ENCODE assay signal across 25 mouse cellular contexts in the genomic region with DNA sequence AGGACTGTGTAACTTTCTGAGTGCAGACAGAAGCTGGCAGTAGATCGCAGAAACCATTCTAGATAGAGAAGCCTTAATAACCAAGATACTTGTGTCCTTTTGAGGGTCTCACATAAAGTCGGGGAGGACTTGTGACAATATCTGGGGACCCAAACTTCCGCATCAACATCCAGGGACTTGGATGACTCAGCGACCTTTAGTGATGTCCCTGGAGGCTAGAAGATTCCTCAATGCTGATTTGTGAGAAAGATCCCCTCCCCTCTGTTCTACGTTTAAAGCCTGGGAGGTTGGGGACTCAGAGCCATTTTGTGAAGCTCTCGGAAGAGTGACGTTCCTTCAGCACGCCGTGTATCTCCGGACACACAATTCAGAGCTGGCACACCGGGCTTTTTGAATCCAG. TPM values are rescaled to one million over a fixed set of nuclear protein-coding genes. Genes with fewer than 3 reads are reported as not detected.
DNase-seq lines count a peak whose midpoint lies in the region; ATAC-seq and TF ChIP-seq lines count a peak whose summit lies in the region.
"Had no signal": no experiment of that assay in that cellular context is flagged by ENCODE, and none has a peak within 500 bp of the region (broad histone marks: within the 10 kb centered on the region; RNA-seq: fewer than 3 reads in every experiment).

A gene (plus strand): TSS at position 301 of the 400 bp plus-strand sequence.

- DNase-seq in testis, postnatal 10 days (ENCODE audit: low spot score): no peak
- DNase-seq in ES-E14 (ENCODE audit: low read depth, low spot score): no peak
- DNase-seq in ovary, postnatal 10 days (ENCODE audit: low spot score): no peak
- DNase-seq: adrenal gland, adult 2 months; adrenal gland, adult 8-10 months; adrenal gland, postnatal 10 days; adrenal gland, postnatal 14 days; adrenal gland, postnatal 25 days; adrenal gland, postnatal 36 days; B cell, adult 2 months; cerebellum, adult 11 months; cerebellum, adult 11-12 months; cerebellum, adult 18-20 months; cerebellum, adult 2 months; cerebellum, adult 8-10 months had no signal

- no peaks in the 10 kb centered on the region for H3K27me3 ChIP-seq in testis, adult 2 months (ENCODE audit: control insufficient read depth, insufficient read depth, low read length)
- no peaks in the 10 kb centered on the region for H3K27me3 ChIP-seq in ES-Bruce4 (ENCODE audit: control insufficient read depth, insufficient read depth, low read length, poor library complexity, severe bottlenecking)
- H3K27me3 ChIP-seq in intestine, postnatal 0 days (replicated peaks; ENCODE audit: control insufficient read depth, insufficient read depth, low read length): no peaks in the 10 kb centered on the region
- H3K27me3 ChIP-seq: CH12.LX, Patski had no signal

- 87% methylated on average over 11 of the region's 11 CpGs for WGBS in intestine, postnatal 0 days

- H3K9me3 ChIP-seq in ES-Bruce4 (replicated peaks; ENCODE audit: control insufficient read depth, insufficient read depth, low read length, poor library complexity, severe bottlenecking) (no peaks in the 10 kb centered on the region), ES-E14 (ENCODE audit: control insufficient read depth, insufficient read depth, low read depth, low read length) (no peaks in the 10 kb centered on the region)
- no peaks in the 10 kb centered on the region for H3K9me3 ChIP-seq in intestine, postnatal 0 days (ENCODE audit: control insufficient read depth)
- H3K9me3 ChIP-seq: G1E had no signal

- no peak for TF ChIP-seq POLR2A in testis, adult 2 months (IDR thresholded peaks at IDR 0.05; ENCODE audit: control insufficient read depth, low read depth, low read length)
- no peak for TF ChIP-seq POLR2A in ES-Bruce4 (IDR thresholded peaks at IDR 0.05; ENCODE audit: insufficient read depth, low read length)

- no peak for TF ChIP-seq EP300 in ES-Bruce4 (IDR thresholded peaks at IDR 0.05; ENCODE audit: insufficient read depth, low read depth, low read length)

- no peak for ATAC-seq in intestine, postnatal 0 days
- ATAC-seq: activated CD4-positive, CD25-positive, alpha-beta regulatory T cell, adult 4 months; CD4-positive, CD25-positive, alpha-beta regulatory T cell, adult 4 months; Patski had no signal

- no peak within 1 kb of the TSS; the same call in 1 of the 2 replicates for H3K27ac ChIP-seq in testis, adult 2 months (ENCODE audit: control insufficient read depth, insufficient read depth, low read depth, low read length)
- H3K27ac ChIP-seq in ES-Bruce4 (ENCODE audit: insufficient read depth, low read length) (no peak within 1 kb of the TSS), ES-E14 (ENCODE audit: insufficient read depth, low read depth, low read length, poor library complexity, severe bottlenecking) (no peak within 1 kb of the TSS)
- no peak within 1 kb of the TSS for H3K27ac ChIP-seq in intestine, postnatal 0 days (ENCODE audit: low read depth, low read length)

- H3K9ac ChIP-seq in ES-Bruce4 (ENCODE audit: low read depth, poor library complexity, severe bottlenecking) (no peak within 1 kb of the TSS), ES-E14 (ENCODE audit: insufficient read depth, low read depth, low read length, poor library complexity, severe bottlenecking) (no peak within 1 kb of the TSS)
- H3K9ac ChIP-seq in intestine, postnatal 0 days (ENCODE audit: low read depth, low read length): no peak within 1 kb of the TSS

- no peaks in the 10 kb centered on the region for H3K36me3 ChIP-seq in testis, adult 2 months (ENCODE audit: control insufficient read depth, insufficient read depth, low read length)
- H3K36me3 ChIP-seq in ES-Bruce4 (ENCODE audit: control insufficient read depth, insufficient read depth, low read length, poor library complexity, severe bottlenecking) (no peaks in the 10 kb centered on the region), ES-E14 (ENCODE audit: control insufficient read depth, insufficient read depth, low read length, poor library complexity, severe bottlenecking) (no peaks in the 10 kb centered on the region)
- no peaks in the 10 kb centered on the region for H3K36me3 ChIP-seq in intestine, postnatal 0 days (ENCODE audit: control insufficient read depth, insufficient read depth)
- H3K36me3 ChIP-seq: G1E had no signal

- no peak within 1 kb of the TSS for H3K4me2 ChIP-seq in intestine, postnatal 0 days (replicated peaks; ENCODE audit: low read depth)

- no peaks in the 10 kb centered on the region for H3K4me1 ChIP-seq in testis, adult 2 months (ENCODE audit: control insufficient read depth, insufficient read depth, low read length)
- no peaks in the 10 kb centered on the region for H3K4me1 ChIP-seq in ES-Bruce4 (ENCODE audit: control insufficient read depth, insufficient read depth, low read length)
- H3K4me1 ChIP-seq in ES-E14 (ENCODE audit: control insufficient read depth in 2 of 2, insufficient read depth in 2 of 2, low read length in 2 of 2, poor library complexity in 1 of 2): no peaks in the 10 kb centered on the region
- H3K4me1 ChIP-seq in intestine, postnatal 0 days (replicated peaks; ENCODE audit: control insufficient read depth, insufficient read depth, low read length): no peaks in the 10 kb centered on the region

- in situ Hi-C loops in ES-E14 (cut with MboI; ENCODE audit: low sequenced_read_pairs in 2 of 2, unreplicated experiment in 2 of 2): no loop called here

- no peak for TF ChIP-seq CTCF in testis, adult 2 months (IDR thresholded peaks at IDR 0.05; ENCODE audit: control insufficient read depth, insufficient read depth, insufficient replicate concordance, low read depth, low read length)
- no peak for TF ChIP-seq CTCF in ES-Bruce4 (IDR thresholded peaks at IDR 0.05; ENCODE audit: low read depth, low read length)
- TF ChIP-seq CTCF in intestine, postnatal 0 days (IDR thresholded peaks at IDR 0.05; ENCODE audit: low read depth): no peak

- H3K4me3 ChIP-seq in testis, adult 2 months (ENCODE audit: control insufficient read depth, low read depth, low read length): peak within 1 kb of the TSS; percentile 69
- H3K4me3 ChIP-seq in ES-Bruce4 (ENCODE audit: low read depth, low read length): no peak within 1 kb of the TSS
- no peak within 1 kb of the TSS for H3K4me3 ChIP-seq in ES-E14 (ENCODE audit: insufficient read depth in 1 of 2, low read depth in 1 of 2, low read length in 2 of 2, poor library complexity in 1 of 2, severe bottlenecking in 1 of 2)
- no peak within 1 kb of the TSS for H3K4me3 ChIP-seq in intestine, postnatal 0 days (ENCODE audit: low read depth, low read length)

TF ChIP-seq in ES-E14, 5 proteins besides CTCF, POLR2A, EP300 and RAD21:
- TF ChIP-seq ZC3H11A (IDR thresholded peaks at IDR 0.05; ENCODE audit: borderline replicate concordance, low read depth, low read length) (no peak), HCFC1 (IDR thresholded peaks at IDR 0.05; ENCODE audit: borderline replicate concordance, insufficient read depth, low read length) (no peak), CHD2 (IDR thresholded peaks at IDR 0.05; ENCODE audit: low read depth, low read length) (no peak), ZNF384 (IDR thresholded peaks at IDR 0.05; ENCODE audit: low read depth, low read length) (no peak), MAFK (IDR thresholded peaks at IDR 0.05; ENCODE audit: insufficient read depth, low read depth, low read length) (no peak)

RNA-seq across cellular contexts. Expression of the gene that starts here (rescaled TPM):
- 8.5 and 9.4 TPM in 2 replicates for polyA plus RNA-seq in testis, adult 2 months (2012; rRNA removed)
- 9.3 and 12.8 TPM in 2 replicates for polyA plus RNA-seq in ES-Bruce4 (2011; ENCODE audit: insufficient read depth, insufficient read length, low read depth, missing spikeins)
- total RNA-seq in ES-E14 (2012; rRNA removed): 2.8 and 14.4 TPM in 2 replicates
- not detected in 2 replicates for polyA plus RNA-seq in intestine, postnatal 0 days (2015; fragmentation: Nextera tagmentation; extraction: Ambion mirVana)
- total RNA-seq: adrenal gland, adult 18-20 months; adrenal gland, adult 8-10 months; adrenal gland, postnatal 14 days; adrenal gland, postnatal 25 days; adrenal gland, postnatal 36 days; adrenal gland, postnatal 4 days; CH12.LX; G1E had no signal
- polyA plus RNA-seq: activated CD4-positive, CD25-positive, alpha-beta regulatory T cell, adult 4 months; adrenal gland, adult 2 months; CD4-positive, CD25-positive, alpha-beta regulatory T cell, adult 4 months; cerebellum, adult 2 months; G1E; Patski had no signal
